Mouse (Mus musculus): Measurements from ENCODE around the gene Gpx1.

DNA sequence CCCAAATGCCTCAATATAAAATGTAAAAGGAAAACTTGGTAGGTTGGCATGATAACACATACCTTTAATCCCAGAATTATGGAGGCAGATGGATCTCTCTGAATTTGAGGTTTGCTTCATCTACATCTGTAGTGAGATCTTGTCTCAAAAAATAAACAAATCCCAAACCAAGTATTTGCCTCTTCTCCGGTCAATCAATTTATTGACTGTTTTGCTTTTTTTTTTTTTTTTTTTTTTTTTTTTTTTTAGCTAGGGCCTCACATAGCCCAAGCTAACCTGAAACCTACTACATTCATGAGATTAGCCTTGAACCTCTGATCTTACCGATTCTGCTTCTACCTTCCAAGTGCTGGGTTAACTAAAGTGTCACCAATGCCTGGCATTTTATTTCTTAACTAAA, 49.4 kb upstream of the Gpx1 start:
- TF ChIP-seq POLR2A (IDR thresholded peaks at IDR 0.05; ENCODE audit: insufficient read depth, low read depth, low read length) (no peak), CTCF (IDR thresholded peaks at IDR 0.05; ENCODE audit: insufficient read depth, low read depth, low read length) (no peak)

All from olfactory bulb, adult 2 months (tissue).